Mouse (Mus musculus) B cell, adult 62 days (primary cell): ENCODE measurements around the gene Olfr169. TPM values are rescaled to one million over a fixed set of nuclear protein-coding genes. Genes with fewer than 3 reads are reported as not detected.

Source experiments
- total RNA-seq: library from RNA; stranded (reverse); gene quantifications from 4 replicates; pipeline ENCODE4 v1.2.4, GENCODE M21; 2023

Olfr169 gene
- total RNA-seq, result not detected in 4 replicates

GRCm38 (mm10) chr16:19571709-19572108, at the start of gene Olfr169:
TSS of gene Olfr169 (minus strand) at chr16:19571809.

GRCm38 (mm10) chr16:19611782-19612181, 40.2 kb upstream of the Olfr169 start, which contains the start of gene Olfr170:
TSS of gene Olfr170 (minus strand) at chr16:19611882.

GRCm38 (mm10) chr16:19535455-19535854, 36.2 kb downstream of the Olfr169 start, which contains the start of gene Olfr168:
TSS of gene Olfr168 (minus strand) at chr16:19535555.

GRCm38 (mm10) chr16:19522166-19522565, 49.4 kb downstream of the Olfr169 start, which contains the start of gene Olfr167:
TSS of gene Olfr167 (minus strand) at chr16:19522266.

Other genes with a start within 250 kb of the Olfr169 start
- gene Olfr165, start 148.7 kb downstream of the Olfr169 start, total RNA-seq, result not detected in 4 replicates
- 0.30 to 0.95 TPM (median 0.63 TPM) in 4 replicates for gene Olfr166, start 88.1 kb downstream of the Olfr169 start, total RNA-seq
- gene Olfr167, start 49.5 kb downstream of the Olfr169 start, total RNA-seq, result not detected in 4 replicates
- not detected in 4 replicates for gene Olfr168, start 36.3 kb downstream of the Olfr169 start, total RNA-seq
- not detected in 4 replicates for gene Olfr170, start 40.1 kb upstream of the Olfr169 start, total RNA-seq
- gene Olfr171, start 58.1 kb upstream of the Olfr169 start, total RNA-seq, result not detected in 4 replicates
- gene Lamp3, start 134.6 kb upstream of the Olfr169 start, total RNA-seq, result 0.39 to 1.0 TPM (median 0.69 TPM) in 4 replicates
- 196 to 217 TPM (median 208 TPM) in 4 replicates for gene B3gnt5, start 188.4 kb upstream of the Olfr169 start, total RNA-seq